Mouse (Mus musculus) cerebellum, adult 9-10 months (tissue): ENCODE measurements around the gene Mif.
A peak's percentile ranks its signal among the peaks of the same experiment; 100 is the strongest.
"Not testable (repeated sequence)": the region's sequence is repeated elsewhere in the genome, so short reads cannot be mapped to it uniquely, and the experiment has no call there.

Experiments used
- DNase-seq: peaks from one replicate; pipeline ENCODE4 v3.0.0; 2022

The Mif gene

GRCm38 (mm10) chr10:75859786-75860470 is at the start of gene Mif:
Gene Mif, minus strand, starts transcription at chr10:75860240.
- peak; percentile 90 for DNase-seq

GRCm38 (mm10) chr10:75906882-75907281 is 46.8 kb upstream of the Mif start:
- no peak for DNase-seq

- DNase-seq = no peak
Measured at GRCm38 (mm10) chr10:75904391-75904790, 44.4 kb upstream of the Mif start.

GRCm38 (mm10) chr10:75898846-75899245 is 38.8 kb upstream of the Mif start:
- no peak for DNase-seq

GRCm38 (mm10) chr10:75898039-75898564 is 38.1 kb upstream of the Mif start:
- no peak for DNase-seq

- DNase-seq = peak; percentile 84
Measured at GRCm38 (mm10) chr10:75897373-75897772, 37.3 kb upstream of the Mif start.

GRCm38 (mm10) chr10:75896208-75896607 is 36.2 kb upstream of the Mif start:
- no peak for DNase-seq

GRCm38 (mm10) chr10:75895730-75896129 is 35.7 kb upstream of the Mif start:
- no peak for DNase-seq

GRCm38 (mm10) chr10:75894601-75895000 is 34.6 kb upstream of the Mif start:
- DNase-seq = no peak

GRCm38 (mm10) chr10:75893089-75893750 is 33.2 kb upstream of the Mif start, which contains the start of gene Derl3:
Gene Derl3, plus strand, starts transcription at chr10:75893413.
- DNase-seq = peak; percentile 98

GRCm38 (mm10) chr10:75889406-75890153 is 29.5 kb upstream of the Mif start:
- DNase-seq = no peak

GRCm38 (mm10) chr10:75887504-75887903 is 27.5 kb upstream of the Mif start:
- not testable (repeated sequence) for DNase-seq

GRCm38 (mm10) chr10:75884742-75885141 is 24.7 kb upstream of the Mif start:
- no peak for DNase-seq

- peak; percentile 84 for DNase-seq
Measured at GRCm38 (mm10) chr10:75883232-75883552, 23.2 kb upstream of the Mif start.

GRCm38 (mm10) chr10:75882433-75883231 is 22.6 kb upstream of the Mif start:
- DNase-seq = no peak

- DNase-seq = no peak
Measured at GRCm38 (mm10) chr10:75881578-75882432, 21.8 kb upstream of the Mif start.

- no peak for DNase-seq
Measured at GRCm38 (mm10) chr10:75880771-75881577, 20.9 kb upstream of the Mif start.

GRCm38 (mm10) chr10:75880351-75880750 is 20.3 kb upstream of the Mif start:
- DNase-seq = no peak

- DNase-seq = no peak
Measured at GRCm38 (mm10) chr10:75878836-75879235, 18.8 kb upstream of the Mif start.

- DNase-seq = peak; percentile 82
Measured at GRCm38 (mm10) chr10:75873543-75874170, 13.6 kb upstream of the Mif start.
